Mouse (Mus musculus) midbrain, embryonic 14.5 days (tissue): ENCODE measurements around the gene E130308A19Rik. TPM values are rescaled to one million over a fixed set of nuclear protein-coding genes. Genes with fewer than 3 reads are reported as not detected.

Source experiments
- ATAC-seq: fragments of 200-750 bp; cut with Nextera tagmentation; 2 replicates; pipeline ENCODE4 v1.8.0; 2017; ENCODE audit warnings: moderate number of reproducible peaks, moderate library complexity; ENCODE audit not compliant: low FRiP score, low TSS enrichment
- DNase-seq: peaks from one replicate; pipeline ENCODE4 v3.0.0-alpha.2; 2015
- H3K27ac ChIP-seq: fragments of 300-500 bp; sonication (generic); replicated peaks from 2 replicates; pipeline ENCODE4 v1.5.1; 2014; ENCODE audit warnings: mild to moderate bottlenecking, low read depth, low read length, moderate library complexity
- H3K27me3 ChIP-seq: fragments of 300-500 bp; sonication (generic); 2 replicates; pipeline ENCODE4 v1.6.1; 2014; ENCODE audit warnings: low read length, control low read depth, mixed read lengths; ENCODE audit not compliant: control insufficient read depth, insufficient read depth
- H3K36me3 ChIP-seq: fragments of 300-500 bp; sonication (generic); 2 replicates; pipeline ENCODE4 v1.6.1; 2014; ENCODE audit warnings: low read length, control low read depth; ENCODE audit not compliant: control insufficient read depth, insufficient read depth
- H3K4me1 ChIP-seq: fragments of 300-500 bp; sonication (generic); 2 replicates; pipeline ENCODE4 v1.6.1; 2014; ENCODE audit warnings: mild to moderate bottlenecking, antibody characterized with exemption, low read length, control low read depth; ENCODE audit not compliant: control insufficient read depth, insufficient read depth
- H3K4me2 ChIP-seq: fragments of 300-500 bp; sonication (generic); 2 replicates; pipeline ENCODE4 v1.6.1; 2014; ENCODE audit warnings: mild to moderate bottlenecking, low read length, moderate library complexity
- H3K4me3 ChIP-seq: fragments of 300-500 bp; sonication (generic); replicated peaks from 2 replicates; pipeline ENCODE4 v1.5.1; 2014; ENCODE audit warnings: low read depth, low read length
- H3K9ac ChIP-seq: fragments of 300-500 bp; sonication (generic); replicated peaks from 2 replicates; pipeline ENCODE4 v1.6.1; 2014; ENCODE audit warnings: mild to moderate bottlenecking, low read length, moderate library complexity
- H3K9me3 ChIP-seq: fragments of 300-500 bp; sonication (generic); 2 replicates; pipeline ENCODE4 v1.6.1; 2016; ENCODE audit warnings: low read length, control low read depth, mixed read lengths; ENCODE audit not compliant: control insufficient read depth
- WGBS: fragments of 180-500 bp; shearing (Covaris S2); extraction: QIAGEN DNeasy Blood & Tissue Kit; methylation state at CpG from one replicate; pipeline ENCODE4 v1.1.7; 2014; 5-methylcytosine and 5-hydroxymethylcytosine counted together
- polyA plus RNA-seq: library from polyadenylated mRNA; unstranded; fragments of >200 nt; fragmentation: Nextera tagmentation; extraction: Ambion mirVana; gene quantifications from 2 replicates; pipeline ENCODE4 v1.2.1, GENCODE M21; 2014

The E130308A19Rik gene
- polyA plus RNA-seq, 1 experiment from 2014 or later: 62.2 TPM

- H3K4me3 ChIP-seq: no peak overlapping the region
- no peak overlapping the region for H3K9ac ChIP-seq
- H3K36me3 ChIP-seq: no peaks in the 10 kb centered on the region
- H3K4me1 ChIP-seq: peaks cover 14% of the 10 kb centered on the region; the same call in 1 of the 2 replicates
- ATAC-seq (no peak), DNase-seq (no peak)
- no peak overlapping the region for H3K4me2 ChIP-seq
- H3K9me3 ChIP-seq: no peaks in the 10 kb centered on the region
- WGBS: 69% methylated on average over 5 of the region's 5 CpGs
- H3K27me3 ChIP-seq: no peaks in the 10 kb centered on the region
- H3K27ac ChIP-seq: no peak overlapping the region
Measured at GRCm38 (mm10) chr4:59808396-59808795, 182.4 kb downstream of the E130308A19Rik start.

Other genes starting within 250 kb of the E130308A19Rik start
- 0.72 and 0.86 TPM in 2 replicates for gene Susd1, start 187.6 kb upstream of the E130308A19Rik start, polyA plus RNA-seq
- gene Ptbp3, start 76.8 kb upstream of the E130308A19Rik start, polyA plus RNA-seq: 23.7 and 24.7 TPM in 2 replicates
- 30.5 and 31.7 TPM in 2 replicates for gene Hsdl2, start 44.6 kb upstream of the E130308A19Rik start, polyA plus RNA-seq
- 55.7 and 64.6 TPM in 2 replicates for gene Inip, start 175.4 kb downstream of the E130308A19Rik start, polyA plus RNA-seq
- gene Snx30, start 179.6 kb downstream of the E130308A19Rik start, polyA plus RNA-seq: 22.7 and 23.4 TPM in 2 replicates